Mouse (Mus musculus) liver, postnatal 0 days (tissue): ENCODE data around the gene Gadd45gip1. TPM values are rescaled to one million over a fixed set of nuclear protein-coding genes. Genes with fewer than 3 reads are reported as not detected.

ENCODE experiments used
- ATAC-seq: fragments of 200-750 bp; cut with Nextera tagmentation; 2 replicates; pipeline ENCODE4 v1.8.0; 2017; ENCODE audit warnings: mild to moderate bottlenecking, moderate library complexity
- DNase-seq: peaks from one replicate; pipeline ENCODE4 v3.0.0-alpha.2; 2016
- H3K27ac ChIP-seq: fragments of 300-500 bp; sonication (generic); 2 replicates; pipeline ENCODE4 v1.5.1; 2014; ENCODE audit warnings: antibody characterized with exemption, moderate library complexity, mild to moderate bottlenecking, low read depth
- H3K27me3 ChIP-seq: fragments of 300-500 bp; sonication (generic); 2 replicates; pipeline ENCODE4 v1.6.1; 2014; ENCODE audit warnings: low read length, control low read depth, mixed read lengths; ENCODE audit not compliant: insufficient read depth
- H3K36me3 ChIP-seq: fragments of 300-500 bp; sonication (generic); replicated peaks from 2 replicates; pipeline ENCODE4 v1.6.1; 2014; ENCODE audit warnings: mild to moderate bottlenecking, control low read depth, low read length, moderate library complexity, mixed read lengths; ENCODE audit not compliant: insufficient read depth
- H3K4me1 ChIP-seq: fragments of 300-500 bp; sonication (generic); 2 replicates; pipeline ENCODE4 v1.6.1; 2014; ENCODE audit warnings: antibody characterized with exemption, mild to moderate bottlenecking, control low read depth; ENCODE audit not compliant: insufficient read depth
- H3K4me2 ChIP-seq: fragments of 300-500 bp; sonication (generic); 2 replicates; pipeline ENCODE4 v1.6.1; 2014; ENCODE audit warnings: low read depth, mild to moderate bottlenecking, low read length, moderate library complexity, mixed read lengths
- H3K4me3 ChIP-seq: fragments of 300-500 bp; sonication (generic); 2 replicates; pipeline ENCODE4 v1.5.1; 2014; ENCODE audit warnings: low read depth, low read length
- H3K9ac ChIP-seq: fragments of 300-500 bp; sonication (generic); replicated peaks from 2 replicates; pipeline ENCODE4 v1.6.1; 2014; ENCODE audit warnings: mild to moderate bottlenecking, moderate library complexity
- H3K9me3 ChIP-seq: fragments of 300-500 bp; sonication (generic); 2 replicates; pipeline ENCODE4 v1.6.1; 2016; ENCODE audit warnings: mild to moderate bottlenecking, control low read depth, low read length, mixed read lengths
- CTCF ChIP-seq: sonication (generic); IDR thresholded peaks from 2 replicates; pipeline ENCODE4 v1.5.1; 2016; ENCODE audit warnings: antibody characterized with exemption, low read depth
- EP300 ChIP-seq: IDR thresholded peaks from 2 replicates; pipeline ENCODE4 v1.6.1; 2016; ENCODE audit warnings: antibody characterized with exemption, low read depth, mild to moderate bottlenecking
- WGBS: fragments of 180-500 bp; shearing (Covaris S2); extraction: QIAGEN DNeasy Blood & Tissue Kit; methylation state at CpG from one replicate; pipeline ENCODE4 v1.1.7; 2014; ENCODE audit not compliant: insufficient replicate concordance; 5-methylcytosine and 5-hydroxymethylcytosine counted together
- polyA plus RNA-seq: library from polyadenylated mRNA; unstranded; fragments of >200 nt; fragmentation: Nextera tagmentation; extraction: Ambion mirVana; gene quantifications from 2 replicates; pipeline ENCODE4 v1.2.1, GENCODE M21; 2015

Gadd45gip1 gene
- polyA plus RNA-seq, 1 experiment from 2014 or later, result 31.9 TPM

DNA sequence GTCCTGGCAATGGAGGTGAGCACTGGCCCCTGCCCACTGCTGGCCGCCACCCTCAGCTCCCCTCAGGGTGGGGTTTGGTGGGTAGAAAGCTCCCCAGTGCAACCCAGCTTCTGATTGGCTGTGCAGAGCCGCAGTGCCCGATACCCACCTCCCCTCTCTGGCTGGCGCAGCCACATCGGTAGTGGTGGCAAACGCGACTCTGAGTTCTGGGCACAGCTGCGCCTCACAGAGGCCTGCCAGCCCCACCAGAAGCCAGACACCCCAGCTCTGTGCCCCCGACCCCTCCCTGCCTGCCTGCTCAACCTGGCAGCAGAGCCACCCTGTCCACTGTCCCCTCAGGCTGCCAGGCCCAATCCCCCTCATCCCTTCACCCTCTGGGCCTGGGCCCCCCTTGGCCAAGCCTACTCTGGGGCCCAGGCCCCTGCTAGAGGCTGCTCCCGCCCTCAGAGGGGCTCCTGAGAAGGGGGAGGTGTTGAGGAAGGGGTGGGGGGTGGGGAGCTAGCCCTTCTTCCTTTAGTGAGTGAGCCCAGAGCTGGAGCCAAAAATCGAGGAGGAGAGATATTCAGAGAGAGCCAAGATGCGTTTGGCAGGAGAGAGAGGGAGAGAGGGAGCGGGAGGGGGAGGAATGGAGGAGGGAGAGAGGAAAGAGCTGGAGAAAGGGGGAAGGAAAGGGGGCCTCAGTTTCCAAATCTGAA, 37.4 kb upstream of the Gadd45gip1 start:
- peaks cover 6% of the 10 kb centered on the region for H3K4me1 ChIP-seq
- peaks cover 12% of the 10 kb centered on the region for H3K27me3 ChIP-seq
- DNase-seq (no peak), ATAC-seq (no peak)
- no peak for TF ChIP-seq EP300
- no peak for TF ChIP-seq CTCF
- H3K27ac ChIP-seq, result no peak overlapping the region
- no peak overlapping the region for H3K4me2 ChIP-seq
- WGBS, result 69% methylated on average over 13 of the region's 13 CpGs
- no peak overlapping the region for H3K9ac ChIP-seq
- H3K4me3 ChIP-seq, result no peak overlapping the region
- H3K36me3 ChIP-seq, result no peaks in the 10 kb centered on the region
- no peaks in the 10 kb centered on the region for H3K9me3 ChIP-seq

DNA sequence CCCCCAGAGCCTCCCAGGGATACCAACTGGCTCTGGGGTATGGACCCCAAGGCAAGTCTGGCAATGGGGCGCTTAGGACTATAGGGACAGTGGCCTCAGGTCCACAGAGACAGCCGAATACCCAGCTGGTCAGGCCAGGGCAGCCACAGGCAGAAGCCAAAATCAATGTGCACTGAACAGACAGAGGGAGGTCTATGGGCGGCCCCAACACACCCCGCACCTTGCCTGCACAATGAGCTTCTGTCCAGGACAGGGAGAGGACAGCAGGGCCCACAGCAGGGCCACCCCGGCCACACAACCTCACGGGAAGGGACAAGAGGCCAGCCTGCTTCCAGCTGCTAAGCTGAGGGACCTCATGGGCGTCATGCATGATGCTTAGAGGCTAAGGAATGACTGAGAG, 36.8 kb upstream of the Gadd45gip1 start:
- peaks cover 15% of the 10 kb centered on the region for H3K27me3 ChIP-seq
- no peak overlapping the region for H3K9ac ChIP-seq
- DNase-seq (no peak), ATAC-seq (no peak)
- H3K4me1 ChIP-seq, result peaks cover 9% of the 10 kb centered on the region
- no peak overlapping the region for H3K4me2 ChIP-seq
- 72% methylated on average over 7 of the region's 7 CpGs for WGBS
- no peak overlapping the region for H3K4me3 ChIP-seq
- H3K27ac ChIP-seq, result no peak overlapping the region
- TF ChIP-seq EP300 (no peak), CTCF (no peak)
- no peaks in the 10 kb centered on the region for H3K9me3 ChIP-seq
- no peaks in the 10 kb centered on the region for H3K36me3 ChIP-seq

DNA sequence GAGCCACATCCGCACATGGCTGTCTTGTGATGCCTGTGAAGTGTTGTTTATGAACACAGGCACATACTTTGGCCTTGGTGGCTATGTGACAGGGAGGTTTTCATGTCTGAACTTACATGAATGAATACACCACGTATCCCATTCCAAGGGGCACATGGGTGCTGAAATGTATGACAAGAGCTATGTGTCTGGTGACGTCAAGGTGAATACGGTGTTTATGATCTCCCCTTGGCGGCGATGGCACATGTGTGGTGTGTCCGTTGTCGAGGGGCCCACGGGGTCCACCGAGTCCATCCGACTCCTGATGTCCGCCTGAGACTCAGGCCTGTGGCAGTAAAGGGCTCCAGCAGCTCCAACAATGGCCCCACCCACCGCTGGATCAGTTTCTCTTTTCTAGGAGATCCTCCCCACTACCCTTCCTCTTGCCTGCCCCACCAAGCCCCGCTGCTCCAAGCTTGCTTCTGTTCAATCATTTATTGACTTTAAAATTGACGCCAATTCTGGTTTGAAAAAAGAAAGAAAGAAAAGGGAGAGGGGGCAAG, 34.0 kb upstream of the Gadd45gip1 start:
- no peaks in the 10 kb centered on the region for H3K9me3 ChIP-seq
- peaks cover 10% of the 10 kb centered on the region for H3K4me1 ChIP-seq
- no peak overlapping the region for H3K27ac ChIP-seq
- no peaks in the 10 kb centered on the region for H3K36me3 ChIP-seq
- TF ChIP-seq CTCF (no peak), EP300 (no peak)
- no peak for ATAC-seq
- no peak overlapping the region for H3K4me3 ChIP-seq
- H3K9ac ChIP-seq, result no peak overlapping the region
- WGBS, result 89% methylated on average over 15 of the region's 15 CpGs
- no peak overlapping the region for H3K4me2 ChIP-seq
- H3K27me3 ChIP-seq, result peaks cover 18% of the 10 kb centered on the region
- no peak for DNase-seq

DNA sequence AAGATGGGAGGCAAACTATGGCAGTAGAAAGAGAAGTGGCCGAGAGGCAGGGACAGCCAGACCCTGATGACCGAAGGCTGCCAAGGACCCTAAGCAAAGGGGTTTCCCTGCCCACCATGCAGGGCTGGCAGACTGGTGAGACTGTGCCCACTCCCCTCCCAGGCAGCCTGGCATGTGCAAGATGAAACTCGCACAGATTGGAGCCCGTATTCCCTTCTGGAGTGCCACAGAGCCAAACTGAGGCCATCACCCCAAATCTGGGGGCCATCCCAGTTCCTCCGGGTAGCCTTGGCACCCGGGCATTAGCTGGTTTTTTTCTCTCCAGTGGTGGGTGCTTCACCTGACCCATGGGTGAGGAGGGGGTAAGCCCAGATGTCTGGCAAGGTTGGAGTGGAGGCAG, 33.4 kb upstream of the Gadd45gip1 start:
- H3K9me3 ChIP-seq, result no peaks in the 10 kb centered on the region
- no peak overlapping the region for H3K9ac ChIP-seq
- H3K36me3 ChIP-seq, result no peaks in the 10 kb centered on the region
- no peak for TF ChIP-seq CTCF
- no peak for TF ChIP-seq EP300
- no peak overlapping the region for H3K4me3 ChIP-seq
- no peak for DNase-seq
- no peak overlapping the region for H3K27ac ChIP-seq
- no peak for ATAC-seq
- H3K4me1 ChIP-seq, result peaks cover 10% of the 10 kb centered on the region
- WGBS, result 75% methylated on average over 6 of the region's 6 CpGs
- H3K27me3 ChIP-seq, result peaks cover 18% of the 10 kb centered on the region
- H3K4me2 ChIP-seq, result no peak overlapping the region

DNA sequence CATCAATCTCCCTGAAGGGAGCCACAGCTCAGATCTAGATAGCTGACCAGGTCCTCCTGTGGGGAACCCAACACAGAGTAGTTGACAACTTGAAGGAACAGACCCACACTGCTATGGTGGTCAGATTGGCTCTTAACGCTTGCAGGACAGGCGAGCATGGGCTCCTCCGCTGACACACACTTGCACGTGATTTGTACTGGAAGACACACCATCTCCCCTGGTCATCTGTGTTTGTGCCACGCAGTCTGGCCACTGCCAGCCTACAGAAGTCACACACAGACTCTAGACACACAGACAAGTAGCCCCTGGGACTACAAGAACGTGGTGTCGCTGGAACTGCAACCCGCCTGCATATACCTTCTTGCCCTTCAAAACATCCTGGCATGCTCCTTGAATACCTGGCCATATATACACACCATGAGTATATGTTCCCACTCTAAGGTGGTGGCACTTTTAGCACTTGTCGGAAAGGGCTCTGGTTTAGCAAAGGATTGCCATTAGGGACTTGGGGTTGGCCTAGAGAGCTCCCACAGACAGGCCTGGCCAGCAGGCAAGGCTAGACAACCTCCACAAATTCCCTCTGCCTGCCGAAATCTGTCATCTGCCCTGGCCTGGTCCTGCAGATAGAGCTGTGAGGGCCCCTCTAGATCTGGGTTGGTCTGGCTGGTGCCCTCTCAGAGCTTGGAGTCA, 32.7 kb upstream of the Gadd45gip1 start:
- Histone ChIP-seq H3K27ac (no peak overlapping the region), H3K9me3 (no peaks in the 10 kb centered on the region), H3K36me3 (no peaks in the 10 kb centered on the region), H3K9ac (peak overlapping the region; percentile 81; the same call in 1 of the 2 replicates), H3K27me3 (peaks cover 20% of the 10 kb centered on the region), H3K4me1 (peaks cover 10% of the 10 kb centered on the region), H3K4me3 (peak overlapping the region; percentile 57), H3K4me2 (peak overlapping the region; percentile 79)
- TF ChIP-seq CTCF (no peak), EP300 (no peak)
- ATAC-seq, result no peak
- 76% methylated on average over 10 of the region's 10 CpGs for WGBS
- no peak for DNase-seq

DNA sequence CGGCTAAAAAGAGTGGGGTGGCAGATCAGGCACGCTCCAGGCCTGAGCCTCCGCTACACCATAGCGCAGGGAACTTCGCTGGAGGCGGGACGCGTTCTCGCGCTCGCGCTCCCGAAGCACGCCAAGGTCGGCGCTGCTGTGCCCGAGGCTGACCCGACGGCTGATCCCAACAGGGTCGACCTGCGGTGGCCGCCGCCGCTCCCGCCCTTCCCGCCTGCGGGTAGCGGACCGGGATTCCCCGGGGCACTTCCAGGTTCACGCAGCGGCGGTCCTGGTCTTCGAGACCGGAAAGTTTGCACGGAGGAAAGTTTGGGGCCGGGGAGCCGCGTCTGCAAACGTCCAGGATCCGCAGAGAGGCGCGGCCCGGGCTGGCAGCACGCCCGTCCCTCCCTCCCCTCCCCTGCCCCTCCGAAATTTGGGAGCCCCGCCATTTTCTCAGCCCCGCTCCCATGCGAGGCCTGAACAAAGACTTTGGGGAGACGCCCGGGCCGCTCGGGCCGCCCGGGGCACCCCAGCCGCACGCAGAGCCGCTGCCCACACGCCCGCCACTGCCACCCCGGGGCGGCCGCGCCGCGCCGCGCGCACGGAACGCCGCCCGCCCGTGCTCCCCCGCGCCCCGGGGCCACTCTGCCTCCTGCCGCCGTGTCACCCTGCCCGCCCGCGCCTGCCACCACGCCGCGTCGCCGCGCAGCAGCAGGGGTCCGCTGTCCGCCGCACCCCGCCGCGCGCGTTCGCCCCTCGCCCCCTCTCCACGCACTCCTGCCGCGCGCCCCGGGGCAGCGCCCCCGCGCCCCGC, 32.0 kb upstream of the Gadd45gip1 start:
- Histone ChIP-seq H3K4me3 (peak overlapping the region; percentile 57), H3K4me2 (peak overlapping the region; percentile 79), H3K27ac (peak overlapping the region; percentile 77), H3K9ac (peak overlapping the region; percentile 81), H3K9me3 (no peaks in the 10 kb centered on the region), H3K4me1 (peaks cover 10% of the 10 kb centered on the region), H3K36me3 (no peaks in the 10 kb centered on the region), H3K27me3 (peaks cover 20% of the 10 kb centered on the region)
- 0 out of 2 replicates have a peak, but pooled peaks have one; percentile 19 for TF ChIP-seq CTCF
- TF ChIP-seq EP300, result no peak
- peak; percentile 68 for DNase-seq
- peak; percentile 63 for ATAC-seq
- 1% methylated on average over 55 of the region's 108 CpGs for WGBS
